Mouse (Mus musculus): ENCODE data around the gene P3h3. TPM values are rescaled to one million over a fixed set of nuclear protein-coding genes. Genes with fewer than 3 reads are reported as not detected.
"Not testable (repeated sequence)": the region's sequence is repeated elsewhere in the genome, so short reads cannot be mapped to it uniquely, and the experiment has no call there.

Gene P3h3
- polyA plus RNA-seq, 1 experiment from 2014 or later: 43.2 TPM

- H3K36me3 ChIP-seq (ENCODE audit: control insufficient read depth, insufficient read depth, low read length): no peaks in the 10 kb centered on the region
- no peaks in the 10 kb centered on the region for H3K9me3 ChIP-seq (ENCODE audit: control insufficient read depth, low read depth, low read length)
- 30% methylated on average over 3 of the region's 3 CpGs for WGBS
- H3K9ac ChIP-seq (replicated peaks; ENCODE audit: low read depth, low read length): no peak overlapping the region
- no peaks in the 10 kb centered on the region for H3K27me3 ChIP-seq (ENCODE audit: control insufficient read depth, insufficient read depth, low read length)
- no peak for ATAC-seq (ENCODE audit: insufficient number of reproducible peaks, insufficient read depth, low FRiP score, low read depth)
- no peak overlapping the region for H3K4me2 ChIP-seq (replicated peaks; ENCODE audit: low read depth, low read length)
- no peaks in the 10 kb centered on the region for H3K4me1 ChIP-seq (ENCODE audit: control insufficient read depth, insufficient read depth, low read length)
- H3K27ac ChIP-seq (ENCODE audit: low read length): no peak overlapping the region
- no peak overlapping the region for H3K4me3 ChIP-seq (ENCODE audit: low read depth, low read length)
Measured at GRCm38 (mm10) chr6:124898359-124898758, 40.8 kb upstream of the P3h3 start.

- H3K27ac ChIP-seq (ENCODE audit: low read length); H3K9me3 ChIP-seq (ENCODE audit: control insufficient read depth, low read depth, low read length); H3K4me2 ChIP-seq (replicated peaks; ENCODE audit: low read depth, low read length); H3K4me1 ChIP-seq (ENCODE audit: control insufficient read depth, insufficient read depth, low read length); H3K36me3 ChIP-seq (ENCODE audit: control insufficient read depth, insufficient read depth, low read length); H3K4me3 ChIP-seq (ENCODE audit: low read depth, low read length); ATAC-seq (ENCODE audit: insufficient number of reproducible peaks, insufficient read depth, low FRiP score, low read depth); H3K27me3 ChIP-seq (ENCODE audit: control insufficient read depth, insufficient read depth, low read length); H3K9ac ChIP-seq (replicated peaks; ENCODE audit: low read depth, low read length): not testable (repeated sequence)
- 93% methylated on average over 2 of the region's 2 CpGs for WGBS
Measured at GRCm38 (mm10) chr6:124894113-124894512, 36.6 kb upstream of the P3h3 start.

GRCm38 (mm10) chr6:124890997-124891396 is 33.4 kb upstream of the P3h3 start:
- no peaks in the 10 kb centered on the region for H3K9me3 ChIP-seq (ENCODE audit: control insufficient read depth, low read depth, low read length)
- H3K4me2 ChIP-seq (replicated peaks; ENCODE audit: low read depth, low read length): no peak overlapping the region
- no peak overlapping the region for H3K4me3 ChIP-seq (ENCODE audit: low read depth, low read length)
- 58% methylated on average over 6 of the region's 6 CpGs for WGBS
- ATAC-seq (ENCODE audit: insufficient number of reproducible peaks, insufficient read depth, low FRiP score, low read depth): no peak
- no peaks in the 10 kb centered on the region for H3K36me3 ChIP-seq (ENCODE audit: control insufficient read depth, insufficient read depth, low read length)
- no peak overlapping the region for H3K27ac ChIP-seq (ENCODE audit: low read length)
- H3K4me1 ChIP-seq (ENCODE audit: control insufficient read depth, insufficient read depth, low read length): no peaks in the 10 kb centered on the region
- no peaks in the 10 kb centered on the region for H3K27me3 ChIP-seq (ENCODE audit: control insufficient read depth, insufficient read depth, low read length)
- no peak overlapping the region for H3K9ac ChIP-seq (replicated peaks; ENCODE audit: low read depth, low read length)

GRCm38 (mm10) chr6:124888555-124889125 is 31.1 kb upstream of the P3h3 start:
- no peaks in the 10 kb centered on the region for H3K9me3 ChIP-seq (ENCODE audit: control insufficient read depth, low read depth, low read length)
- H3K9ac ChIP-seq (replicated peaks; ENCODE audit: low read depth, low read length): no peak overlapping the region
- no peak overlapping the region for H3K4me3 ChIP-seq (ENCODE audit: low read depth, low read length)
- no peaks in the 10 kb centered on the region for H3K4me1 ChIP-seq (ENCODE audit: control insufficient read depth, insufficient read depth, low read length)
- H3K27ac ChIP-seq (ENCODE audit: low read length): no peak overlapping the region
- no peak overlapping the region for H3K4me2 ChIP-seq (replicated peaks; ENCODE audit: low read depth, low read length)
- no peak for ATAC-seq (ENCODE audit: insufficient number of reproducible peaks, insufficient read depth, low FRiP score, low read depth)
- H3K36me3 ChIP-seq (ENCODE audit: control insufficient read depth, insufficient read depth, low read length): no peaks in the 10 kb centered on the region
- no peaks in the 10 kb centered on the region for H3K27me3 ChIP-seq (ENCODE audit: control insufficient read depth, insufficient read depth, low read length)
- WGBS: 87% methylated on average over 6 of the region's 6 CpGs

GRCm38 (mm10) chr6:124887986-124888385 is 30.4 kb upstream of the P3h3 start, which contains the start of gene Cd4:
TSS of gene Cd4 (minus strand) at chr6:124888221.
- Histone ChIP-seq H3K27ac (ENCODE audit: low read length) (no peak within 1 kb of the TSS), H3K9ac (replicated peaks; ENCODE audit: low read depth, low read length) (no peak within 1 kb of the TSS), H3K27me3 (ENCODE audit: control insufficient read depth, insufficient read depth, low read length) (no peaks in the 10 kb centered on the region), H3K4me2 (replicated peaks; ENCODE audit: low read depth, low read length) (no peak within 1 kb of the TSS), H3K4me3 (ENCODE audit: low read depth, low read length) (no peak within 1 kb of the TSS), H3K9me3 (ENCODE audit: control insufficient read depth, low read depth, low read length) (no peaks in the 10 kb centered on the region), H3K4me1 (ENCODE audit: control insufficient read depth, insufficient read depth, low read length) (no peaks in the 10 kb centered on the region), H3K36me3 (ENCODE audit: control insufficient read depth, insufficient read depth, low read length) (no peaks in the 10 kb centered on the region)
- 73% methylated on average over 9 of the region's 9 CpGs for WGBS
- no peak for ATAC-seq (ENCODE audit: insufficient number of reproducible peaks, insufficient read depth, low FRiP score, low read depth)

GRCm38 (mm10) chr6:124885956-124886381 is 28.4 kb upstream of the P3h3 start:
- no peaks in the 10 kb centered on the region for H3K4me1 ChIP-seq (ENCODE audit: control insufficient read depth, insufficient read depth, low read length)
- no peak overlapping the region for H3K27ac ChIP-seq (ENCODE audit: low read length)
- no peak for ATAC-seq (ENCODE audit: insufficient number of reproducible peaks, insufficient read depth, low FRiP score, low read depth)
- WGBS: 87% methylated on average over 8 of the region's 8 CpGs
- H3K27me3 ChIP-seq (ENCODE audit: control insufficient read depth, insufficient read depth, low read length): no peaks in the 10 kb centered on the region
- no peaks in the 10 kb centered on the region for H3K9me3 ChIP-seq (ENCODE audit: control insufficient read depth, low read depth, low read length)
- no peaks in the 10 kb centered on the region for H3K36me3 ChIP-seq (ENCODE audit: control insufficient read depth, insufficient read depth, low read length)
- H3K4me2 ChIP-seq (replicated peaks; ENCODE audit: low read depth, low read length): no peak overlapping the region
- H3K9ac ChIP-seq (replicated peaks; ENCODE audit: low read depth, low read length): no peak overlapping the region
- H3K4me3 ChIP-seq (ENCODE audit: low read depth, low read length): no peak overlapping the region

- 76% methylated on average over 10 of the region's 10 CpGs for WGBS
- no peaks in the 10 kb centered on the region for H3K36me3 ChIP-seq (ENCODE audit: control insufficient read depth, insufficient read depth, low read length)
- no peaks in the 10 kb centered on the region for H3K4me1 ChIP-seq (ENCODE audit: control insufficient read depth, insufficient read depth, low read length)
- H3K4me2 ChIP-seq (replicated peaks; ENCODE audit: low read depth, low read length): no peak overlapping the region
- H3K27me3 ChIP-seq (ENCODE audit: control insufficient read depth, insufficient read depth, low read length): no peaks in the 10 kb centered on the region
- no peak overlapping the region for H3K4me3 ChIP-seq (ENCODE audit: low read depth, low read length)
- H3K9ac ChIP-seq (replicated peaks; ENCODE audit: low read depth, low read length): no peak overlapping the region
- H3K9me3 ChIP-seq (ENCODE audit: control insufficient read depth, low read depth, low read length): no peaks in the 10 kb centered on the region
- no peak overlapping the region for H3K27ac ChIP-seq (ENCODE audit: low read length)
- ATAC-seq (ENCODE audit: insufficient number of reproducible peaks, insufficient read depth, low FRiP score, low read depth): no peak
Measured at GRCm38 (mm10) chr6:124884714-124885500, 27.4 kb upstream of the P3h3 start.

- Histone ChIP-seq H3K36me3 (ENCODE audit: control insufficient read depth, insufficient read depth, low read length) (no peaks in the 10 kb centered on the region), H3K4me1 (ENCODE audit: control insufficient read depth, insufficient read depth, low read length) (no peaks in the 10 kb centered on the region), H3K9ac (replicated peaks; ENCODE audit: low read depth, low read length) (no peak overlapping the region), H3K9me3 (ENCODE audit: control insufficient read depth, low read depth, low read length) (no peaks in the 10 kb centered on the region), H3K27ac (ENCODE audit: low read length) (no peak overlapping the region), H3K4me2 (replicated peaks; ENCODE audit: low read depth, low read length) (no peak overlapping the region), H3K27me3 (ENCODE audit: control insufficient read depth, insufficient read depth, low read length) (no peaks in the 10 kb centered on the region), H3K4me3 (ENCODE audit: low read depth, low read length) (no peak overlapping the region)
- ATAC-seq (ENCODE audit: insufficient number of reproducible peaks, insufficient read depth, low FRiP score, low read depth): no peak
- 78% methylated on average over 10 of the region's 10 CpGs for WGBS
Measured at GRCm38 (mm10) chr6:124883351-124883750, 25.8 kb upstream of the P3h3 start.
